Mouse (Mus musculus): ENCODE data around the gene Lrrc7. TPM values are rescaled to one million over a fixed set of nuclear protein-coding genes. Genes with fewer than 3 reads are reported as not detected.

Gene Lrrc7
- polyA plus RNA-seq, 1 experiment from 2014 or later, result 0.10 TPM

- no peak for TF ChIP-seq CTCF (IDR thresholded peaks at IDR 0.05; ENCODE audit: low read depth)
- H3K36me3 ChIP-seq (ENCODE audit: control insufficient read depth, insufficient read depth), result no peaks in the 10 kb centered on the region
- no peak overlapping the region for H3K4me2 ChIP-seq (replicated peaks; ENCODE audit: low read depth)
- ATAC-seq, result no peak
- no peaks in the 10 kb centered on the region for H3K9me3 ChIP-seq (ENCODE audit: control insufficient read depth)
- WGBS, result 87% methylated on average over 3 of the region's 3 CpGs
- H3K27ac ChIP-seq (ENCODE audit: low read depth, low read length), result no peak overlapping the region
- H3K9ac ChIP-seq (ENCODE audit: low read depth, low read length), result no peak overlapping the region
- H3K27me3 ChIP-seq (replicated peaks; ENCODE audit: control insufficient read depth, insufficient read depth, low read length), result no peaks in the 10 kb centered on the region
- H3K4me3 ChIP-seq (ENCODE audit: low read depth, low read length), result no peak overlapping the region
- H3K4me1 ChIP-seq (replicated peaks; ENCODE audit: control insufficient read depth, insufficient read depth, low read length), result no peaks in the 10 kb centered on the region
Observed at GRCm38 (mm10) chr3:158154134-158154533, 407.9 kb downstream of the Lrrc7 start.

- H3K4me3 ChIP-seq (ENCODE audit: low read depth, low read length), result no peak overlapping the region
- H3K9ac ChIP-seq (ENCODE audit: low read depth, low read length), result no peak overlapping the region
- 92% methylated on average over 1 of the region's 1 CpGs for WGBS
- H3K9me3 ChIP-seq (ENCODE audit: control insufficient read depth), result no peaks in the 10 kb centered on the region
- TF ChIP-seq CTCF (IDR thresholded peaks at IDR 0.05; ENCODE audit: low read depth), result no peak
- H3K27me3 ChIP-seq (replicated peaks; ENCODE audit: control insufficient read depth, insufficient read depth, low read length), result no peaks in the 10 kb centered on the region
- no peaks in the 10 kb centered on the region for H3K36me3 ChIP-seq (ENCODE audit: control insufficient read depth, insufficient read depth)
- no peak overlapping the region for H3K4me2 ChIP-seq (replicated peaks; ENCODE audit: low read depth)
- no peak overlapping the region for H3K27ac ChIP-seq (ENCODE audit: low read depth, low read length)
- ATAC-seq, result no peak
- H3K4me1 ChIP-seq (replicated peaks; ENCODE audit: control insufficient read depth, insufficient read depth, low read length), result no peaks in the 10 kb centered on the region
Observed at GRCm38 (mm10) chr3:158148998-158149397, 413.0 kb downstream of the Lrrc7 start.

DNA sequence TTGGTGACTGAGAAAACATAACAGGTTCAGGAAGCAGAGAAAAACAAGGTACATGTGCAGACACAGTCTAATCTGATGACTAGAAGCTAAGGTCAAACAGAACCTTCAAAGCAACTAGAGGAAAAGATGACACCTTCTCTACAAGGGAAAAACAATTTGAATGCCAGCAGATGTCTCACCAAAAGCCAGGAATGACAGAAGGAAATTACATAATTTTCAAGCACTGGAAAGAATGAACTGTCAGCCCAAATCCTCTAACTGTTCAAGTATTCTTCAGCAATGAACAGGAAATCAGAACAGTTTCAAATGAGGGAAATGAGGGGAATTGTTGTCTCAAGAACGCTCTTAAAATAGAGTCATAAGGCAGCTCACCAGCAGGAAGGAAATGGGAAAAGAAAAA lies 421.4 kb downstream of the Lrrc7 start:
- ATAC-seq, result no peak
- no peaks in the 10 kb centered on the region for H3K27me3 ChIP-seq (replicated peaks; ENCODE audit: control insufficient read depth, insufficient read depth, low read length)
- WGBS, result 64% methylated on average over 1 of the region's 1 CpGs
- TF ChIP-seq CTCF (IDR thresholded peaks at IDR 0.05; ENCODE audit: low read depth), result no peak
- no peaks in the 10 kb centered on the region for H3K4me1 ChIP-seq (replicated peaks; ENCODE audit: control insufficient read depth, insufficient read depth, low read length)
- no peaks in the 10 kb centered on the region for H3K36me3 ChIP-seq (ENCODE audit: control insufficient read depth, insufficient read depth)
- no peak overlapping the region for H3K4me2 ChIP-seq (replicated peaks; ENCODE audit: low read depth)
- H3K27ac ChIP-seq (ENCODE audit: low read depth, low read length), result no peak overlapping the region
- no peaks in the 10 kb centered on the region for H3K9me3 ChIP-seq (ENCODE audit: control insufficient read depth)
- no peak overlapping the region for H3K9ac ChIP-seq (ENCODE audit: low read depth, low read length)
- no peak overlapping the region for H3K4me3 ChIP-seq (ENCODE audit: low read depth, low read length)

GRCm38 (mm10) chr3:158137796-158138195 lies 424.2 kb downstream of the Lrrc7 start:
- Histone ChIP-seq H3K4me3 (ENCODE audit: low read depth, low read length) (no peak overlapping the region), H3K36me3 (ENCODE audit: control insufficient read depth, insufficient read depth) (no peaks in the 10 kb centered on the region), H3K27ac (ENCODE audit: low read depth, low read length) (no peak overlapping the region), H3K9me3 (ENCODE audit: control insufficient read depth) (no peaks in the 10 kb centered on the region), H3K27me3 (replicated peaks; ENCODE audit: control insufficient read depth, insufficient read depth, low read length) (no peaks in the 10 kb centered on the region), H3K9ac (ENCODE audit: low read depth, low read length) (no peak overlapping the region), H3K4me1 (replicated peaks; ENCODE audit: control insufficient read depth, insufficient read depth, low read length) (no peaks in the 10 kb centered on the region), H3K4me2 (replicated peaks; ENCODE audit: low read depth) (no peak overlapping the region)
- TF ChIP-seq CTCF (IDR thresholded peaks at IDR 0.05; ENCODE audit: low read depth), result no peak
- no peak for ATAC-seq
- 35% methylated on average over 6 of the region's 6 CpGs for WGBS

DNA sequence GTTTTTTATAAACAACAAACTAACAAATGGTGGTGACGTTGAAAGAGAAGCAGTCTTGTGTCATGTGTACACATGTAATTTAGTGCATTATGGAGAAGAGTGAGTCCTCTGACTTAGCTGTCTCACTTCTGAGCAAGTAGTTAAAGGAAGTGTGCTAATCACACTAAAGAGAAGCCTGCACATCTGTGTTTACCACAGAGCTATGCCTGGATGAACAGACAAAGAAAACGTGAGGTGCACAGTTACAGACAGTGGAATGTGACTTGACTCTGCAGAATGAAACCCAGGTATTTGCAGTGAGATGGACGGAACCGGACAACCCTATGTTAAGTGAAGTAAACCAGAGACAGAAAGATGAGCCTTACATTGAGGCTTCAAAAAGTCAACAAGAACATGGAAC lies 430.3 kb downstream of the Lrrc7 start:
- Histone ChIP-seq H3K9ac (ENCODE audit: low read depth, low read length) (no peak overlapping the region), H3K4me2 (replicated peaks; ENCODE audit: low read depth) (no peak overlapping the region), H3K27me3 (replicated peaks; ENCODE audit: control insufficient read depth, insufficient read depth, low read length) (no peaks in the 10 kb centered on the region), H3K4me1 (replicated peaks; ENCODE audit: control insufficient read depth, insufficient read depth, low read length) (no peaks in the 10 kb centered on the region), H3K36me3 (ENCODE audit: control insufficient read depth, insufficient read depth) (no peaks in the 10 kb centered on the region), H3K27ac (ENCODE audit: low read depth, low read length) (no peak overlapping the region), H3K9me3 (ENCODE audit: control insufficient read depth) (no peaks in the 10 kb centered on the region), H3K4me3 (ENCODE audit: low read depth, low read length) (no peak overlapping the region)
- TF ChIP-seq CTCF (IDR thresholded peaks at IDR 0.05; ENCODE audit: low read depth), result no peak
- WGBS, result 71% methylated on average over 4 of the region's 4 CpGs
- ATAC-seq, result no peak

- H3K27me3 ChIP-seq (replicated peaks; ENCODE audit: control insufficient read depth, insufficient read depth, low read length), result no peaks in the 10 kb centered on the region
- no peak overlapping the region for H3K9ac ChIP-seq (ENCODE audit: low read depth, low read length)
- no peak for TF ChIP-seq CTCF (IDR thresholded peaks at IDR 0.05; ENCODE audit: low read depth)
- no peak overlapping the region for H3K4me3 ChIP-seq (ENCODE audit: low read depth, low read length)
- no peak for ATAC-seq
- no peaks in the 10 kb centered on the region for H3K9me3 ChIP-seq (ENCODE audit: control insufficient read depth)
- no peak overlapping the region for H3K4me2 ChIP-seq (replicated peaks; ENCODE audit: low read depth)
- H3K27ac ChIP-seq (ENCODE audit: low read depth, low read length), result no peak overlapping the region
- no peaks in the 10 kb centered on the region for H3K36me3 ChIP-seq (ENCODE audit: control insufficient read depth, insufficient read depth)
- H3K4me1 ChIP-seq (replicated peaks; ENCODE audit: control insufficient read depth, insufficient read depth, low read length), result no peaks in the 10 kb centered on the region
Observed at GRCm38 (mm10) chr3:158131233-158131632, 430.8 kb downstream of the Lrrc7 start.

GRCm38 (mm10) chr3:158122899-158123298 lies 439.1 kb downstream of the Lrrc7 start:
- H3K36me3 ChIP-seq (ENCODE audit: control insufficient read depth, insufficient read depth), result no peaks in the 10 kb centered on the region
- WGBS, result 55% methylated on average over 3 of the region's 3 CpGs
- H3K27ac ChIP-seq (ENCODE audit: low read depth, low read length), result no peak overlapping the region
- no peaks in the 10 kb centered on the region for H3K27me3 ChIP-seq (replicated peaks; ENCODE audit: control insufficient read depth, insufficient read depth, low read length)
- H3K9ac ChIP-seq (ENCODE audit: low read depth, low read length), result no peak overlapping the region
- no peaks in the 10 kb centered on the region for H3K9me3 ChIP-seq (ENCODE audit: control insufficient read depth)
- H3K4me1 ChIP-seq (replicated peaks; ENCODE audit: control insufficient read depth, insufficient read depth, low read length), result no peaks in the 10 kb centered on the region
- ATAC-seq, result no peak
- TF ChIP-seq CTCF (IDR thresholded peaks at IDR 0.05; ENCODE audit: low read depth), result no peak
- H3K4me3 ChIP-seq (ENCODE audit: low read depth, low read length), result no peak overlapping the region
- H3K4me2 ChIP-seq (replicated peaks; ENCODE audit: low read depth), result no peak overlapping the region

Data from intestine, postnatal 0 days (tissue).